Mouse (Mus musculus) midbrain, postnatal 0 days (tissue): Measurements from ENCODE around the gene Mansc4. TPM values are rescaled to one million over a fixed set of nuclear protein-coding genes. Genes with fewer than 3 reads are reported as not detected.
A peak's percentile ranks its signal among the peaks of the same experiment; 100 is the strongest.

Source experiments
- ATAC-seq: fragments of 200-750 bp; cut with Nextera tagmentation; 2 replicates; pipeline ENCODE4 v1.8.0; 2017; ENCODE audit warnings: moderate number of reproducible peaks, mild to moderate bottlenecking, moderate TSS enrichment, moderate library complexity; ENCODE audit not compliant: low FRiP score
- DNase-seq: peaks from one replicate; pipeline ENCODE4 v3.0.0-alpha.2; 2015; ENCODE audit warnings: low spot score
- H3K27ac ChIP-seq: fragments of 300-500 bp; sonication (generic); 2 replicates; pipeline ENCODE4 v1.5.1; 2014; ENCODE audit warnings: low read depth, mild to moderate bottlenecking, low read length, mixed read lengths
- H3K27me3 ChIP-seq: fragments of 300-500 bp; sonication (generic); 2 replicates; pipeline ENCODE4 v1.6.1; 2014; ENCODE audit warnings: low read length, control low read depth, mixed read lengths; ENCODE audit not compliant: insufficient read depth
- H3K36me3 ChIP-seq: fragments of 300-500 bp; sonication (generic); 2 replicates; pipeline ENCODE4 v1.6.1; 2014; ENCODE audit warnings: low read length, control low read depth, mixed read lengths; ENCODE audit not compliant: insufficient read depth
- H3K4me1 ChIP-seq: fragments of 300-500 bp; sonication (generic); 2 replicates; pipeline ENCODE4 v1.6.1; 2014; ENCODE audit warnings: mild to moderate bottlenecking, control low read depth, antibody characterized with exemption, low read length, mixed read lengths; ENCODE audit not compliant: insufficient read depth
- H3K4me2 ChIP-seq: fragments of 300-500 bp; sonication (generic); 2 replicates; pipeline ENCODE4 v1.6.1; 2014; ENCODE audit warnings: low read depth, mild to moderate bottlenecking, low read length, mixed read lengths; ENCODE audit not compliant: poor library complexity, severe bottlenecking
- H3K4me3 ChIP-seq: fragments of 300-500 bp; sonication (generic); 2 replicates; pipeline ENCODE4 v1.5.1; 2014; ENCODE audit warnings: low read depth, mild to moderate bottlenecking, low read length, moderate library complexity
- H3K9ac ChIP-seq: fragments of 300-500 bp; sonication (generic); replicated peaks from 2 replicates; pipeline ENCODE4 v1.6.1; 2014; ENCODE audit warnings: mild to moderate bottlenecking, low read length, moderate library complexity, mixed read lengths; ENCODE audit not compliant: poor library complexity, severe bottlenecking
- H3K9me3 ChIP-seq: fragments of 300-500 bp; sonication (generic); 2 replicates; pipeline ENCODE4 v1.6.1; 2016; ENCODE audit warnings: low read length, control low read depth
- CTCF ChIP-seq: IDR thresholded peaks from 2 replicates; pipeline ENCODE4 v1.5.1; 2016; ENCODE audit warnings: antibody characterized with exemption, mild to moderate bottlenecking
- WGBS: fragments of 180-500 bp; shearing (Covaris S2); extraction: QIAGEN DNeasy Blood & Tissue Kit; methylation state at CpG from one replicate; pipeline ENCODE4 v1.1.7; 2014; 5-methylcytosine and 5-hydroxymethylcytosine counted together
- polyA plus RNA-seq: library from polyadenylated mRNA; unstranded; fragments of >200 nt; fragmentation: Nextera tagmentation; extraction: Ambion mirVana; gene quantifications from 2 replicates; pipeline ENCODE4 v1.2.1, GENCODE M21; 2015
- total RNA-seq: library from RNA; depleted of rRNA; stranded (reverse); fragments of >200 nt; gene quantifications from 2 replicates; pipeline ENCODE4 v1.2.3, GENCODE M21; 2014

The Mansc4 gene
- total and polyA plus RNA-seq, 2 experiments from 2014 or later: 1.4 to 1.9 TPM

GRCm38 (mm10) chr6:147055374-147055977 lies 31.4 kb downstream of the Mansc4 start:
- Histone ChIP-seq H3K36me3 (peaks cover 58% of the 10 kb centered on the region), H3K27ac (no peak overlapping the region), H3K4me1 (no peaks in the 10 kb centered on the region), H3K9ac (no peak overlapping the region), H3K4me2 (no peak overlapping the region), H3K4me3 (no peak overlapping the region), H3K27me3 (no peaks in the 10 kb centered on the region), H3K9me3 (no peaks in the 10 kb centered on the region)
- DNase-seq: no peak
- no peak for ATAC-seq
- TF ChIP-seq CTCF: no peak
- WGBS: 91% methylated on average over 10 of the region's 10 CpGs

DNA sequence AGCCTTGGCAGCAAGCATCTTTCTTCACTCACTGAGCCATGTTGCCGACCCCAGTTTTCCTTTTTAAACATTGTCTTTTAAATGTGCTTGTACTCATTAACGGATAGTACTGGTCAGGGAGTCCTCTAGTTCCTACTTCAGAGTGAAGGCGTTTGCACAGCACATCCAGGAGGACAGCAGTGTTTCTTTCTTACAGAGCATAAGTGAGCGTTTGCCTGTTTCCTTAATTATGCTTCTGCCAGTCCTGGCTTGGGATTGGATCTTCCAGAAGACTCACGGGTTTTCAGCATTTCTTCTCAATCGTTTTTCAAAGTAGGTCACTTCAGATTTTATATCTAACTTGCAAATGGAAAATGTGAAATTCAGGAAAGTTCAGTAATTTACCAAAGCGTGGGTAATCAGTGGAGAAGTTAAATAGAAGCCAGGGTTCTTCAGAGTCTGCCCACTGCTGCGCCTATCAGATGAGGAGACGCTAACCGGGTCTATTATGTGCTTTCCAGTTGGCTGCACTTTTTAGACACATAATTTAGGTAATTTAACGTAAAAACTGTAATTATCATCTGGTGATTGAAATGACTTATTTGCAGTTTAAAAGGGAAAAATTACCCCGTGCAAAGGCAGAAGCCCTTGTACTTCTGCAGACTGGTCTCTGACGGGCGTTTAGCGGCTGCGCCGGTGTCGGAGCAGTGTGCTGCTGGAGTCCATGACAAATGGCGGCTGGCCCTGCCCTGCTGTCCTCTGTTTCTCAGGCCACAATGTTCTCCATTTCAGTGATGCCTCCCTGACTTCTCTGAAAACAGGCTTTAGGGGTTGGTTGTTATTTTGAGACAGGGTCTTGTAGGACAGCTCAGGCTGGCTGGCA lies 32.8 kb downstream of the Mansc4 start:
- H3K27me3 ChIP-seq: no peaks in the 10 kb centered on the region
- no peak for DNase-seq
- no peak overlapping the region for H3K9ac ChIP-seq
- no peaks in the 10 kb centered on the region for H3K4me1 ChIP-seq
- TF ChIP-seq CTCF: no peak
- H3K4me3 ChIP-seq: no peak overlapping the region
- ATAC-seq: no peak
- H3K9me3 ChIP-seq: no peaks in the 10 kb centered on the region
- peaks cover 53% of the 10 kb centered on the region for H3K36me3 ChIP-seq
- H3K27ac ChIP-seq: no peak overlapping the region
- WGBS: 90% methylated on average over 19 of the region's 19 CpGs
- no peak overlapping the region for H3K4me2 ChIP-seq

- Histone ChIP-seq H3K4me2 (no peak overlapping the region), H3K9me3 (no peaks in the 10 kb centered on the region), H3K27me3 (no peaks in the 10 kb centered on the region), H3K36me3 (peaks cover 52% of the 10 kb centered on the region), H3K9ac (no peak overlapping the region), H3K4me3 (no peak overlapping the region), H3K27ac (no peak overlapping the region), H3K4me1 (no peaks in the 10 kb centered on the region)
- TF ChIP-seq CTCF: no peak
- DNase-seq (no peak), ATAC-seq (no peak)
- WGBS: 91% methylated on average over 9 of the region's 9 CpGs
Observed at GRCm38 (mm10) chr6:147052440-147052839, 34.4 kb downstream of the Mansc4 start.

DNA sequence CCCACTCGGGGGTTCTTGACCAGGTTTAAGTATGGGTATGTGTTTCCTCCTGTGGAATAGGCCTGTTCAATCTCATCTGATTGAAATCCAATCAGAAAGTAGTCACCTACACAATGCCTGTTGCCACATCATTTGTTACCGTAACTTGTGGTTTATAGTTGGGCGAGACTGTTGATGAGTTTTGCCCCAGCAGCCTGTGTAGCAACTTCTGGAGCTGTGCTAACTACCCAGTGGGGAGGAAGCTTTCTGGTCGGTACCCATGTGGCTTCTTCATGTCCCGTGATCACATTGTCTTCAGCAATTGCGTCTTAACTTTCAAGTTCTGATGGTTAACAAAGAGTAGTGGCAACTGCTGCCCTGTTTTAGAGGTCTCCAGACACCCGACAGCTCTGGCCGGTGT lies 35.2 kb downstream of the Mansc4 start:
- no peaks in the 10 kb centered on the region for H3K9me3 ChIP-seq
- no peak overlapping the region for H3K9ac ChIP-seq
- no peak overlapping the region for H3K4me2 ChIP-seq
- H3K4me1 ChIP-seq: no peaks in the 10 kb centered on the region
- TF ChIP-seq CTCF: no peak
- WGBS: 98% methylated on average over 8 of the region's 8 CpGs
- H3K27ac ChIP-seq: no peak overlapping the region
- no peak for ATAC-seq
- no peaks in the 10 kb centered on the region for H3K27me3 ChIP-seq
- H3K36me3 ChIP-seq: peaks cover 57% of the 10 kb centered on the region
- DNase-seq: no peak
- H3K4me3 ChIP-seq: no peak overlapping the region

DNA sequence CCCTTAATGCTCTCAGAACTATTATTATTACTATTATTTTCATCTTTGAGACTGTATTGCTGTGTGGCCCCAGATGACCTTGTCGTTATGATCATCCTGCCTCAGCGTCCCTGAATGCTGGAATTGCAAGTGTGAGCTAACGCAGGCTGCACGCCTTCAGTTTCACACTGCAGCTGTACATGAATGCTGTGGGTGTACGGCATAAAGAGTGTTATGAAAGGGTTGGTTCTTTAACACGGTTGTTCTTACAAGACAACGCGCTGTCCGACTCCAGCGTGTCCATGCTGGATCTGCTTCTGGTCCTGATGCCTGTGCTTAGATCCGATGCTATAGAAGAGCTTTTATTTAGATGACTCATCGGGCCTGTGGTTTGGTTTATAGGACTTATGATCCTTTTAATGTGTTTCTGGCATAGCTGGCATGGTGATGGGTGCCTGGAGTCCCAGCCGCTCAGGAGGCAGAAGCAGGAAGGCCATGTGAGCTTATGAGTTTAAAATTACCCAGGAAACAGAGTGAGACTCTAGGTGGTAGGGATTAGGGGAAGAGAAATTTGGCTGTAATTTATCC lies 37.5 kb downstream of the Mansc4 start:
- H3K27me3 ChIP-seq: no peaks in the 10 kb centered on the region
- H3K4me1 ChIP-seq: no peaks in the 10 kb centered on the region
- peaks cover 37% of the 10 kb centered on the region for H3K36me3 ChIP-seq
- H3K4me3 ChIP-seq: no peak overlapping the region
- ATAC-seq (no peak), DNase-seq (no peak)
- H3K27ac ChIP-seq: no peak overlapping the region
- no peak overlapping the region for H3K4me2 ChIP-seq
- 97% methylated on average over 13 of the region's 13 CpGs for WGBS
- no peak for TF ChIP-seq CTCF
- H3K9ac ChIP-seq: no peak overlapping the region
- no peaks in the 10 kb centered on the region for H3K9me3 ChIP-seq

- no peak for TF ChIP-seq CTCF
- WGBS: 45% methylated on average over 7 of the region's 7 CpGs
Observed at GRCm38 (mm10) chr6:147043633-147044032, 43.2 kb downstream of the Mansc4 start.

More at GRCm38 (mm10) chr6:147043633-147044032, 43.2 kb downstream of the Mansc4 start:
- peaks cover 13% of the 10 kb centered on the region for H3K36me3 ChIP-seq
- no peaks in the 10 kb centered on the region; the same call in 1 of the 2 replicates for H3K27me3 ChIP-seq
- peak overlapping the region; percentile 95 for H3K9ac ChIP-seq
- no peaks in the 10 kb centered on the region for H3K9me3 ChIP-seq
- ATAC-seq (no peak), DNase-seq (no peak)
- peaks cover 6% of the 10 kb centered on the region; the same call in 1 of the 2 replicates for H3K4me1 ChIP-seq
- peak overlapping the region; percentile 68 for H3K4me2 ChIP-seq
- peak overlapping the region; percentile 75 for H3K4me3 ChIP-seq
- H3K27ac ChIP-seq: no peak overlapping the region
